Mouse (Mus musculus): ENCODE measurements around the gene Btbd35f9.
"Not testable (repeated sequence)": the region's sequence is repeated elsewhere in the genome, so short reads cannot be mapped to it uniquely, and the experiment has no call there.

Btbd35f9 gene

GRCm38 (mm10) chrX:34161399-34161798, at the start of gene Btbd35f9:
Gene Btbd35f9, minus strand, starts transcription at chrX:34161499.
- not testable (repeated sequence) for DNase-seq (ENCODE audit: low spot score)
